Mouse (Mus musculus): Measurements from ENCODE around the gene Arhgap44. TPM values are rescaled to one million over a fixed set of nuclear protein-coding genes. Genes with fewer than 3 reads are reported as not detected.

The Arhgap44 gene
- polyA plus RNA-seq, 1 experiment from 2014 or later, result 10.2 TPM

DNA sequence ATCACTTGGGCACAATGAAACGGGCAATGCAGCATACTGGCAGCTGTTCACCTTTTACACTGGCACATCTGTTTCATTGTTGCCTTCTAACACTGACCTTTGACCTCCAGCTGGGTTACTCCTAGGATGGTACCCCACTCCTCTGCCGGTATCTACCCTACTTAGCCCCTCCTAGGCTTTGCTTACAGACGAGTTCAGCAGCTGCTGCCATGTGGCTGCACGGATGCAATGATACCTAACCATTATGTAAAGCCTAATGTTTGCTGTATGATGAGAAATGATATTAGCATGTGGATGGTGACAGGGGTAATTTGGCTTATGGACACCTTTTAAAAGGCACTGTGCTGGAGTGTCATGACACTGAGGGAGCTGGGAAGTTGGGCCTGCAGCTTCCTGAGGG lies 55.6 kb downstream of the Arhgap44 start:
- Histone ChIP-seq H3K4me2 (no peak overlapping the region), H3K36me3 (no peaks in the 10 kb centered on the region), H3K4me1 (peaks cover 47% of the 10 kb centered on the region), H3K27ac (replicated peaks) (peak overlapping the region; percentile 74; the same call in 1 of the 2 replicates), H3K4me3 (no peak overlapping the region), H3K9ac (peak overlapping the region; percentile 65; the same call in 1 of the 2 replicates), H3K9me3 (no peaks in the 10 kb centered on the region), H3K27me3 (replicated peaks) (no peaks in the 10 kb centered on the region)
- no peak for ATAC-seq (ENCODE audit: extremely low read depth, insufficient number of reproducible peaks, low FRiP score, low TSS enrichment)
- WGBS, result 71% methylated on average over 4 of the region's 4 CpGs

DNA sequence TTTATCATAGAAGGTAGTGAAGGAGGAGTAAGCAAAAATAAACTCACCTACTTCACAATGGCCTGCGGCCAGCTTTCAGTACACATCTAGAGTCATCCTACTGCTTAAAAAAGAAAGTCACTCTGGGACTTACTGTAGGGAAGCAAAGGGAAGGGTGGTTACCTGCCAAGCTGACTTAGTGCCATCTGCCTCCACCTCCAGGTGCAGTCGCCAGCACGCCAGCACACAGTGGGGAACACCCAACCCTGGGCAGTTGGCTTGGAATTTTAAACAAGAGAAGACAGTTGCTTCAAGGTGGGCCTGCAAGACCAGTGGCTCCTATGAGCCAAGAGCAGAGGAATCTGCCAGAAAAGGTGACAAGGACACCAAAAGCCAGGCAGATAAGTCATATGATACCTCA lies 58.7 kb downstream of the Arhgap44 start:
- Histone ChIP-seq H3K36me3 (no peaks in the 10 kb centered on the region), H3K4me2 (no peak overlapping the region), H3K4me1 (peaks cover 32% of the 10 kb centered on the region), H3K9me3 (no peaks in the 10 kb centered on the region), H3K27ac (replicated peaks) (no peak overlapping the region), H3K9ac (no peak overlapping the region), H3K27me3 (replicated peaks) (no peaks in the 10 kb centered on the region), H3K4me3 (no peak overlapping the region)
- 83% methylated on average over 3 of the region's 3 CpGs for WGBS
- no peak for ATAC-seq (ENCODE audit: extremely low read depth, insufficient number of reproducible peaks, low FRiP score, low TSS enrichment)

DNA sequence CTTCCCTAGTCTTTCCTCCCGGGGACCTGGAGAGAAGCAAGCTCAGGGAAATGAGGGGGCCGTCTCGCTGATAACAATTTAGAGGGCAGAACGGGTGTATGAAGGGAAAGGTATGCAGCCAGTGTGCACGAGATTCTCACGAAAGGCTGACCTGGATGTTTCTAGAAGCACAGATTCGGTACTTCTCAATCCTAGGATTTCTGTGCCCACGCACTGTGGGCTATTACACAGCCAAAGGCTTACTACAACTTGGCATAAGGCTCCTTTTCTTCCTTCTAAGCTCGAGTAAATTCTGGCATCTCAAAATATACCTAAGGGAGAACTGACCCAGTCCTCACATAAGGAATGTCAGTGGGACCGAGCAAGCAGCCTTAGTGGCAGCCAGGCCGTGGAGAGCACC lies 61.6 kb downstream of the Arhgap44 start:
- ATAC-seq (ENCODE audit: extremely low read depth, insufficient number of reproducible peaks, low FRiP score, low TSS enrichment), result no peak
- Histone ChIP-seq H3K4me1 (peaks cover 22% of the 10 kb centered on the region), H3K4me2 (no peak overlapping the region), H3K27me3 (replicated peaks) (no peaks in the 10 kb centered on the region), H3K36me3 (no peaks in the 10 kb centered on the region), H3K9me3 (no peaks in the 10 kb centered on the region), H3K27ac (replicated peaks) (no peak overlapping the region), H3K4me3 (no peak overlapping the region), H3K9ac (peak overlapping the region; percentile 51; the same call in 1 of the 2 replicates)
- 45% methylated on average over 11 of the region's 11 CpGs for WGBS

GRCm38 (mm10) chr11:65100031-65100430 lies 62.7 kb downstream of the Arhgap44 start:
- Histone ChIP-seq H3K9ac (no peak overlapping the region), H3K4me1 (peaks cover 22% of the 10 kb centered on the region), H3K4me3 (no peak overlapping the region), H3K27me3 (replicated peaks) (no peaks in the 10 kb centered on the region), H3K9me3 (no peaks in the 10 kb centered on the region), H3K27ac (replicated peaks) (no peak overlapping the region), H3K4me2 (no peak overlapping the region), H3K36me3 (no peaks in the 10 kb centered on the region)
- ATAC-seq (ENCODE audit: extremely low read depth, insufficient number of reproducible peaks, low FRiP score, low TSS enrichment), result no peak
- 84% methylated on average over 8 of the region's 8 CpGs for WGBS

GRCm38 (mm10) chr11:65097526-65098070 lies 65.2 kb downstream of the Arhgap44 start:
- no peak for ATAC-seq (ENCODE audit: extremely low read depth, insufficient number of reproducible peaks, low FRiP score, low TSS enrichment)
- no peak overlapping the region for H3K9ac ChIP-seq
- no peak overlapping the region for H3K27ac ChIP-seq (replicated peaks)
- H3K9me3 ChIP-seq, result no peaks in the 10 kb centered on the region
- WGBS, result 67% methylated on average over 4 of the region's 4 CpGs
- H3K4me1 ChIP-seq, result peaks cover 26% of the 10 kb centered on the region
- H3K27me3 ChIP-seq (replicated peaks), result no peaks in the 10 kb centered on the region
- no peaks in the 10 kb centered on the region for H3K36me3 ChIP-seq
- H3K4me2 ChIP-seq, result no peak overlapping the region
- H3K4me3 ChIP-seq, result no peak overlapping the region

DNA sequence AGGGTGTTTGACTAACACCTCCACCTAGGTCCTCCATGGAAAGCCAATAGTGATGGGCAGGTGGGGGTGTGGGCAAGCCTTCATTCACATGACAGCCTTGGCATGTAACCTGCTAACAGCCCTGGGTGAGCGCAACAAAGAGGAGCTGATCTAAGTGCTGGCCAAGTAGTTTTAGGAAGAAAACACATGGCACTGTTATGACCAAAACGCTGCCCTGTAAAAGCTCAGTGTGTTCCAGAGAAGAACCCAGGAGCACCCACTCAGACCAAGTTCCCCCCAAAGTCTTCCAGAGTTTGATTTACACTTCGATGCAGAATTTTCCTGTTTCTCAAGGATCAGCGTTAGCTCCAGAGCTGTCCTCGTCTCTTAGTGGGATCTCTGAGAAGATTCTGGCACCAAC lies 65.9 kb downstream of the Arhgap44 start:
- Histone ChIP-seq H3K9me3 (no peaks in the 10 kb centered on the region), H3K27me3 (replicated peaks) (no peaks in the 10 kb centered on the region), H3K36me3 (no peaks in the 10 kb centered on the region), H3K4me2 (no peak overlapping the region), H3K27ac (replicated peaks) (no peak overlapping the region), H3K9ac (no peak overlapping the region), H3K4me3 (no peak overlapping the region), H3K4me1 (peaks cover 26% of the 10 kb centered on the region)
- ATAC-seq (ENCODE audit: extremely low read depth, insufficient number of reproducible peaks, low FRiP score, low TSS enrichment), result no peak
- WGBS, result 84% methylated on average over 5 of the region's 5 CpGs

DNA sequence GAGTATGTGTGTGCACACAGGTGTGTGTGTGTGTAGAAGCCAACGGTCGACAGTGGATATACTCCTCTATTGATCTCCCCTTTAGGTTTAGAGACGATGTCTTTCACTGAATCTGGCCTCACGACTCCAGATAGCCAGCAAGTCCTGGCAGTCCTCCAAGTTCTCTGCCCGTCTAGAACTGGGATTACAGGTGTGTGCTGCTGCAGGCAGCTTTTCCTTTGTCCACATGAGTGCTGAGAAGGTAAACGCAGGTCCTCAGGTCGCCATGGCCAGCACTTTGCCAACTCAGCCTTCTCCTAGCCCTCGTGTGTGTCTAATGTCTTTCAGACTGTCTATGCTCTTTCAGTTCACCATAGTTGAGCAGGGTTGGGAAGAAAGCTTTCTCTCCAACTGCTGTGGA lies 69.9 kb downstream of the Arhgap44 start:
- H3K36me3 ChIP-seq, result no peaks in the 10 kb centered on the region
- WGBS, result 49% methylated on average over 8 of the region's 8 CpGs
- H3K27ac ChIP-seq (replicated peaks), result no peak overlapping the region

DNA sequence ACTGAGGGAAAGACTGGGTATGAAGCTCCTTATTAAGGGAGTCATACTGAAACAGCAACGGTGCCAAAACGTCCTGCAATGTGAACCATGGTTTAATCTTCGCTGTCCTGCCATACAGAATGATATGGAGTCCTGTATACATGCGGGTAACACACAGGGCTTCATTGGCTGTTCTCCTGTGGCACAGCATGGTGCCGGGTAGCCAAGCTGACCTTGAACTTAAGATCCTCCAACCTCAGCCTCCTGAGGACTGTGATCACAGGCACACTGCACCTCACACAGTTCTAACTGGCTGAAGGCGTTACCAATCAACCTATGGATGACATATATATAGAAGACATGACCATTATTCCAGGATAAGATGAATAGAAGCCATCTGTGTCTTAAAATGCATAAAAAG lies 72.4 kb downstream of the Arhgap44 start:
- no peak for ATAC-seq (ENCODE audit: extremely low read depth, insufficient number of reproducible peaks, low FRiP score, low TSS enrichment)
- 85% methylated on average over 6 of the region's 6 CpGs for WGBS
- Histone ChIP-seq H3K36me3 (no peaks in the 10 kb centered on the region), H3K27ac (replicated peaks) (no peak overlapping the region), H3K4me1 (peaks cover 22% of the 10 kb centered on the region), H3K27me3 (replicated peaks) (no peaks in the 10 kb centered on the region), H3K4me2 (no peak overlapping the region), H3K9me3 (no peaks in the 10 kb centered on the region), H3K9ac (no peak overlapping the region), H3K4me3 (no peak overlapping the region)

More for the DNA sequence above, 69.9 kb downstream of the Arhgap44 start:
- no peaks in the 10 kb centered on the region for H3K9me3 ChIP-seq
- H3K4me2 ChIP-seq, result no peak overlapping the region
- H3K4me1 ChIP-seq, result peaks cover 28% of the 10 kb centered on the region
- no peak overlapping the region for H3K4me3 ChIP-seq
- H3K27me3 ChIP-seq (replicated peaks), result no peaks in the 10 kb centered on the region
- no peak overlapping the region for H3K9ac ChIP-seq
- no peak for ATAC-seq (ENCODE audit: extremely low read depth, insufficient number of reproducible peaks, low FRiP score, low TSS enrichment)

- no peak overlapping the region for H3K4me2 ChIP-seq
- 70% methylated on average over 3 of the region's 3 CpGs for WGBS
- H3K4me1 ChIP-seq, result peaks cover 22% of the 10 kb centered on the region
- H3K4me3 ChIP-seq, result no peak overlapping the region
- H3K27me3 ChIP-seq (replicated peaks), result no peaks in the 10 kb centered on the region
- H3K9me3 ChIP-seq, result no peaks in the 10 kb centered on the region
- H3K9ac ChIP-seq, result no peak overlapping the region
- no peak overlapping the region for H3K27ac ChIP-seq (replicated peaks)
- H3K36me3 ChIP-seq, result no peaks in the 10 kb centered on the region
- no peak for ATAC-seq (ENCODE audit: extremely low read depth, insufficient number of reproducible peaks, low FRiP score, low TSS enrichment)
Observed at GRCm38 (mm10) chr11:65089982-65090381, 72.8 kb downstream of the Arhgap44 start.

DNA sequence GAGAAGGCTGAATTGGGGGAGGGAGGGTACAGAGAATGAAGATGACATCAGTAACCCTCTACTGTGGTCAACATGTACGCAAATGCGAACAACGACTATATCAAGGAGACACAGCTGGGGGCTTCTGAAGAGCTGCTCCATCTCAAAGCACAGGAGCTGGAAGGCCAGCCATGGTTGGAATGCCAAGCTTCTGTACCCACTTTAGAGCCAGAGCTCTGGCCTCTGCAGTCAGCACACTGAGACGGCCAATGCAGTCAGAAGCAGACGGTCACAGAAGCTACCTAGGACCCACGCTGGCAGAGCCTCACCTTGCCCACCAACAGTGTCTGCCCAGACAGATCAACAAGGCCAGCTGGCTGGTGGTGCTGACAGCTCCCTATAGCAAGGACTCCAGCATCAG lies 73.5 kb downstream of the Arhgap44 start:
- Histone ChIP-seq H3K27ac (replicated peaks) (no peak overlapping the region), H3K27me3 (replicated peaks) (no peaks in the 10 kb centered on the region), H3K9me3 (no peaks in the 10 kb centered on the region), H3K9ac (no peak overlapping the region), H3K4me1 (peaks cover 22% of the 10 kb centered on the region), H3K4me3 (no peak overlapping the region), H3K4me2 (no peak overlapping the region), H3K36me3 (no peaks in the 10 kb centered on the region)
- no peak for ATAC-seq (ENCODE audit: extremely low read depth, insufficient number of reproducible peaks, low FRiP score, low TSS enrichment)
- WGBS, result 65% methylated on average over 6 of the region's 6 CpGs

DNA sequence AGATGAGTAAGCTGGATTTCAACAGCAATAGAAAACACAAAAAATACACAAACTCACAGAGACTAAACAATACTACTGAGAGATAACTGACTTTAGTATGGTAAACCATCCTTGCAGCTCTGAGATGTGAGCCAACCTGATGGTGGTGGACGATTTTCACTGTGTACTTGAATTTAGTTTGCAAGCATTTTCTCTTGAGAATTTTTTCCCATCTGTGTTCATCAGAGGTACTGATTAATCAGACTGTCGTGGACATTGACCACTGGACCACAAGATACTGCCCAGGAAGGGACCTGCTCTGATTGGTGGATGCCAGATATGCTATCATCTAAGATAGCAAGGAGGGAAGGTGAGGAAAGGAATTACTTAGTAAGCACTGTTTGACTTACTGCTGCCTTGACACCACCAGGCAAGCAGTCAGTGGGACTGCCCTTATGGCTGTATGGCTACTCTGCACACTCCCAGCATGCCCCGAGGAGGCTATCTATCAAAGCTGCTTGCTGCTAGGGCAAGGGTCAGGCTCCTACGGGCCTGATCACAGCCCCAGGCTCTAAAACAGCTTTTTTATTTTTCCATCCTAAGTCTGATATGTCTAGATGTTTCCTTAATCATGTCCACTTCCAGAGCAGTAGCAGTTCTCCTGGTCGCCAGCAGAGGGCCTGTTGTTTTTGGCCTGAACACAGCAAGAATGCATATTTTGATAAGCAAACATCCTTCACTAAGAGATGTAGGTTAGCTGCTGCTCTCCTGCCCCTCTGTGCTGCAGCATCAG lies 74.1 kb downstream of the Arhgap44 start:
- Histone ChIP-seq H3K4me1 (peaks cover 21% of the 10 kb centered on the region), H3K4me2 (no peak overlapping the region), H3K9ac (no peak overlapping the region), H3K27me3 (replicated peaks) (no peaks in the 10 kb centered on the region), H3K27ac (replicated peaks) (no peak overlapping the region), H3K9me3 (no peaks in the 10 kb centered on the region), H3K36me3 (no peaks in the 10 kb centered on the region), H3K4me3 (no peak overlapping the region)
- ATAC-seq (ENCODE audit: extremely low read depth, insufficient number of reproducible peaks, low FRiP score, low TSS enrichment), result no peak
- 30% methylated on average over 5 of the region's 5 CpGs for WGBS

DNA sequence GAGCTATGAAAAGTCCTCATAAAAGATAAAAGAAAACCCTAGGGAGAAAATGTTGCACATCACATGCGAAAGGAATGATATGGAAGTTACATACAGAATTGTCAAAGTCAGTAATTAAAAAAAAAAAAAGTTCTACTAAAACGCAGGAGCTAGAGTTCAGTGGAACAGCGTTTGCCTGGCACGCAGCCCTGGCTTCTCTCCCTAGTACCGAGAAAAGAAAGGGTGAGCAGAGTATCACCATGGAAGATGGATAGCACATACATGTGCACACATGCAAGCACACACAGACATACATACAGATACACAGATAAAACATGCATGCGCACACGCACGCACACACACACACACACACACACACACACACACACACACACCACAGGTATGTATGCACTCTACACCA lies 82.0 kb downstream of the Arhgap44 start:
- H3K4me1 ChIP-seq, result 0 out of 2 replicates have a peak, but pooled peaks cover 6% of the 10 kb centered on the region
- no peaks in the 10 kb centered on the region for H3K36me3 ChIP-seq
- H3K9me3 ChIP-seq, result no peaks in the 10 kb centered on the region
- H3K4me2 ChIP-seq, result no peak overlapping the region
- no peaks in the 10 kb centered on the region for H3K27me3 ChIP-seq (replicated peaks)
- no peak overlapping the region for H3K9ac ChIP-seq
- WGBS, result 79% methylated on average over 8 of the region's 8 CpGs
- no peak overlapping the region for H3K4me3 ChIP-seq
- ATAC-seq (ENCODE audit: extremely low read depth, insufficient number of reproducible peaks, low FRiP score, low TSS enrichment), result no peak
- no peak overlapping the region for H3K27ac ChIP-seq (replicated peaks)

Data from heart, embryonic 13.5 days (tissue).